Mouse (Mus musculus): ENCODE results near the gene Gtpbp2. TPM values are rescaled to one million over a fixed set of nuclear protein-coding genes. Genes with fewer than 3 reads are reported as not detected.
A peak's percentile ranks its signal among the peaks of the same experiment; 100 is the strongest.

Gtpbp2 gene
- polyA plus RNA-seq, 1 experiment, result 138 TPM

- no peak for DNase-seq (ENCODE audit: low read depth)
Observed at GRCm38 (mm10) chr17:46203078-46203477, 42.2 kb downstream of the Gtpbp2 start.

- DNase-seq (ENCODE audit: low read depth), result peak; percentile 31
Observed at GRCm38 (mm10) chr17:46206676-46207075, 45.8 kb downstream of the Gtpbp2 start.

GRCm38 (mm10) chr17:46210550-46210949 is 49.7 kb downstream of the Gtpbp2 start:
- DNase-seq (ENCODE audit: low read depth), result no peak

Other genes with a start within 250 kb of the Gtpbp2 start
- 233 and 316 TPM in 2 replicates for gene Vegfa, start 128.7 kb upstream of the Gtpbp2 start, polyA plus RNA-seq (2012; rRNA removed)
- gene Mrps18a, start 50.0 kb upstream of the Gtpbp2 start, polyA plus RNA-seq (2012; rRNA removed), result 43.8 and 49.0 TPM in 2 replicates
- gene Rsph9, start 16.8 kb upstream of the Gtpbp2 start, polyA plus RNA-seq (2012; rRNA removed), result 10.0 and 13.0 TPM in 2 replicates
- gene Mad2l1bp, start 7.5 kb upstream of the Gtpbp2 start, polyA plus RNA-seq (2012; rRNA removed), result 23.9 and 25.8 TPM in 2 replicates
- gene Polh, start 41.6 kb downstream of the Gtpbp2 start, polyA plus RNA-seq (2012; rRNA removed), result 4.9 and 6.3 TPM in 2 replicates
- 43.0 and 44.9 TPM in 2 replicates for gene Xpo5, start 41.8 kb downstream of the Gtpbp2 start, polyA plus RNA-seq (2012; rRNA removed)
- 53.0 and 62.2 TPM in 2 replicates for gene Polr1c, start 87.0 kb downstream of the Gtpbp2 start, polyA plus RNA-seq (2012; rRNA removed)
- gene Yipf3, start 87.0 kb downstream of the Gtpbp2 start, polyA plus RNA-seq (2012; rRNA removed), result 146 and 181 TPM in 2 replicates
- gene Lrrc73, start 92.5 kb downstream of the Gtpbp2 start, polyA plus RNA-seq (2012; rRNA removed), result 1.2 and 1.4 TPM in 2 replicates
- gene Tjap1, start 122.0 kb downstream of the Gtpbp2 start, polyA plus RNA-seq (2012; rRNA removed), result 28.1 and 29.4 TPM in 2 replicates
- gene Dlk2, start 136.4 kb downstream of the Gtpbp2 start, polyA plus RNA-seq (2012; rRNA removed), result 4.7 and 5.3 TPM in 2 replicates
- 11.8 and 13.8 TPM in 2 replicates for gene Abcc10, start 167.3 kb downstream of the Gtpbp2 start, polyA plus RNA-seq (2012; rRNA removed)
- 11.6 and 13.4 TPM in 2 replicates for gene Zfp318, start 222.7 kb downstream of the Gtpbp2 start, polyA plus RNA-seq (2012; rRNA removed)

Data from gonadal fat pad, adult 2 months (tissue).